20 mouse cellular contexts compared by ENCODE assay signal in the genomic region with DNA sequence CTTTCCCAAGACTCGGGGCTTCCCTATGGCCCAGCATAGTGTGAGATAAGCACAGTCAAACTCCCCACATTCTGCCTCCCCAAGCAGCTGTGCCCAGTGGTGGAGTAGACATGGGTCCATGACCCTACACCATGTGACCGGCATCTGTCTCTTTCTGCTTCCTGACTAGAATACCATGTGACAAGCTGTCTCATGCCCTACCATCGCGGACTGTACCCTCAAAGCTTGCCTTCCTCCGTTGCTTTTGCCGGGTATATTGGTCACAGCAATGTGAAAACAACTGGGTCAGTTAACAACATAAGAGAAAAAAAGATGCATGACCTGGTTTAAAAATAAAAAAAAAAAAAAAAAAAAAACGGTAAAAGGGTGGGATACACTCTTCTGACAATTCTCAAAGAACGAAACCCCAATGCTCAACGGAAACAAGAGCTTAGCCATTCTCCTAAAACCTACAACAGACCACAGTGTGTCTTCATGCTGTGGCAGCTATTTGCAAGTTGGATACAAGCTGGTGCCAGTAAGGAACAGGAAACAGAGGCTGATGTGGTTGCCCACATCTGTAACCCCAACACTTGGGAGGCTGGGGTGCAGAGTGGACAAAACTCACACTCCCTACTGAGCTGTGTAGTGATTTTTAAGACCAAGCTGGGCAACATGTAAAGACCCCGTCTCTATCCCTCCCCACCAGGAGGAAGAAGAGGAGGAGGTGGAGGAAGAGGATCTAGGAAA. TPM values are rescaled to one million over a fixed set of nuclear protein-coding genes. Genes with fewer than 3 reads are reported as not detected.
"Had no signal": no experiment of that assay in that cellular context is flagged by ENCODE, and none has a peak within 500 bp of the region (broad histone marks: within the 10 kb centered on the region; RNA-seq: fewer than 3 reads in every experiment).

No protein-coding gene starts in this region.

- H3K9me3 ChIP-seq: kidney, embryonic 15.5 days; limb, embryonic 13.5 days; neural tube, embryonic 13.5 days had no signal

- H3K9ac ChIP-seq: kidney, embryonic 15.5 days; limb, embryonic 13.5 days; liver, embryonic 14.5 days; neural tube, embryonic 13.5 days had no signal

- H3K4me2 ChIP-seq: kidney, embryonic 15.5 days; limb, embryonic 13.5 days; midbrain, embryonic 11.5 days; neural tube, embryonic 13.5 days had no signal

- H3K36me3 ChIP-seq: kidney, embryonic 15.5 days; limb, embryonic 13.5 days; neural tube, embryonic 13.5 days had no signal

- H3K4me3 ChIP-seq: kidney, embryonic 15.5 days; limb, embryonic 13.5 days; neural tube, embryonic 13.5 days had no signal

- H3K27me3 ChIP-seq: neural tube, embryonic 13.5 days had no signal

- ATAC-seq: midbrain, embryonic 16.5 days had no signal

- H3K27ac ChIP-seq: kidney, embryonic 15.5 days; limb, embryonic 13.5 days; liver, embryonic 14.5 days; neural tube, embryonic 13.5 days; stomach, postnatal 0 days had no signal

- DNase-seq: kidney, adult 2 months; kidney, postnatal 14 days; left cerebral cortex, postnatal 4 days; lung, adult 18-20 months; right cerebral cortex, postnatal 25 days; thymus, adult 18-20 months; thymus, postnatal 36 days had no signal

RNA-seq across cellular contexts. Expression of gene Enpp7, which starts 17.7 kb away (rescaled TPM):
- total RNA-seq: layer of hippocampus, adult 8-10 months; layer of hippocampus, postnatal 14 days; left cerebral cortex, adult 18-20 months; left cerebral cortex, postnatal 10 days; left cerebral cortex, postnatal 4 days; liver, adult 2 months had no signal
- polyA plus RNA-seq: kidney, adult 2 months; kidney, embryonic 15.5 days; limb, embryonic 13.5 days; liver, adult 2 months; liver, embryonic 14.5 days; lung, embryonic 16.5 days; midbrain, embryonic 11.5 days; midbrain, embryonic 16.5 days; neural tube, embryonic 13.5 days; stomach, postnatal 0 days had no signal
